In genomic region chr6:142867471-142868055, GRCm38 (mm10) we compare ENCODE assay signal across 8 mouse cellular contexts.
A peak's percentile ranks its signal among the peaks of the same experiment; 100 is the strongest.
DNase-seq lines count a peak whose midpoint lies in the region; ATAC-seq and TF ChIP-seq lines count a peak whose summit lies in the region.

No protein-coding gene starts in this region.

- H3K36me3 ChIP-seq in CH12.LX (replicated peaks in 1 of 2; ENCODE audit: control insufficient read depth in 1 of 2, insufficient read depth in 1 of 2, low read length in 1 of 2) = no peaks in the 10 kb centered on the region
- H3K36me3 ChIP-seq in hindbrain, postnatal 0 days (ENCODE audit: insufficient read depth, low read length) = no peaks in the 10 kb centered on the region
- H3K36me3 ChIP-seq in stomach, embryonic 15.5 days = no peaks in the 10 kb centered on the region

- dilution Hi-C loops in CH12.LX (cut with MboI; ENCODE audit: extremely low pct_ligation_motif_present, extremely low pct_unique_long_range_greater_than_20kb, low sequenced_read_pairs) = no loop called here

- WGBS in hindbrain, postnatal 0 days = 9% methylated on average over 9 of the region's 9 CpGs
- 18% methylated on average over 9 of the region's 9 CpGs for WGBS in stomach, embryonic 15.5 days

- no peaks in the 10 kb centered on the region for H3K79me2 ChIP-seq in CH12.LX (replicated peaks; ENCODE audit: control insufficient read depth, extremely low read depth, insufficient read depth, poor library complexity, severe bottlenecking)

- peak overlapping the region; percentile 3 to 34 (median 24) for H3K4me3 ChIP-seq in CH12.LX (replicated peaks in 1 of 3; ENCODE audit: low read depth in 2 of 3, low read length in 2 of 3, poor library complexity in 1 of 3)
- H3K4me3 ChIP-seq in hindbrain, postnatal 0 days (ENCODE audit: low read length) = no peak overlapping the region
- no peak overlapping the region for H3K4me3 ChIP-seq in stomach, embryonic 15.5 days (replicated peaks)

- no peaks in the 10 kb centered on the region for H3K27me3 ChIP-seq in CH12.LX (replicated peaks)
- H3K27me3 ChIP-seq in hindbrain, postnatal 0 days (ENCODE audit: insufficient read depth, low read length) = no peaks in the 10 kb centered on the region
- H3K27me3 ChIP-seq in stomach, embryonic 15.5 days (replicated peaks) = no peaks in the 10 kb centered on the region

- TF ChIP-seq EP300 in CH12.LX (IDR thresholded peaks at IDR 0.05; ENCODE audit: low read length) = peak; percentile 68

- peak overlapping the region; percentile 44 for H3K4me2 ChIP-seq in CH12.LX (ENCODE audit: insufficient read depth, low read depth, poor library complexity, severe bottlenecking)
- H3K4me2 ChIP-seq in hindbrain, postnatal 0 days (ENCODE audit: low read depth, low read length) = peak overlapping the region; percentile 17
- peak overlapping the region; percentile 28; the same call in 1 of the 2 replicates for H3K4me2 ChIP-seq in stomach, embryonic 15.5 days

- H3K4me1 ChIP-seq in CH12.LX (ENCODE audit: control insufficient read depth in 1 of 2, insufficient read depth in 2 of 2) = peaks cover 22 to 65% of the 10 kb centered on the region in 2 experiments
- no peaks in the 10 kb centered on the region for H3K4me1 ChIP-seq in hindbrain, postnatal 0 days (ENCODE audit: insufficient read depth, low read length)
- peaks cover 6% of the 10 kb centered on the region; the same call in 1 of the 2 replicates for H3K4me1 ChIP-seq in stomach, embryonic 15.5 days

- in situ Hi-C loops in CH12.LX (cut with MboI; ENCODE audit: low pct_ligation_motif_present, low pct_unique_long_range_greater_than_20kb, low sequenced_read_pairs) = loop anchor here (25.0 kb wide), 1 partner anchor 95 kb away; the partner anchor contains the start of gene St8sia1

- no peaks in the 10 kb centered on the region for H3K9me3 ChIP-seq in CH12.LX (replicated peaks; ENCODE audit: low read length)
- no peaks in the 10 kb centered on the region for H3K9me3 ChIP-seq in hindbrain, postnatal 0 days (ENCODE audit: low read length)
- H3K9me3 ChIP-seq in stomach, embryonic 15.5 days = no peaks in the 10 kb centered on the region

- H3K9ac ChIP-seq in CH12.LX (ENCODE audit: insufficient read depth, low read depth) = peak overlapping the region; percentile 7; the same call in 1 of the 2 replicates
- H3K9ac ChIP-seq in hindbrain, postnatal 0 days (replicated peaks; ENCODE audit: low read length) = 0 out of 2 replicates have a peak overlapping the region, but pooled peaks have one; percentile 3
- no peak overlapping the region for H3K9ac ChIP-seq in stomach, embryonic 15.5 days

- peak; percentile 24 to 57 for DNase-seq in frontal cortex, postnatal 36 days (ENCODE audit: low spot score in 2 of 2)
- no peak for DNase-seq in frontal cortex, postnatal 25 days (ENCODE audit: low spot score in 2 of 2)
- peak; percentile 72 for DNase-seq in CH12.LX (ENCODE audit: extremely low read depth)
- DNase-seq in embryo, embryonic 10 days (ENCODE audit: low spot score) = peak; percentile 62
- peak; percentile 81 for DNase-seq in hindbrain, postnatal 0 days (ENCODE audit: low spot score)
- no peak for DNase-seq in ovary, postnatal 14 days (ENCODE audit: low spot score)

- H3K27ac ChIP-seq in CH12.LX (ENCODE audit: insufficient read depth, low read depth) = peak overlapping the region; percentile 58
- H3K27ac ChIP-seq in hindbrain, postnatal 0 days = peak overlapping the region; percentile 78
- 0 out of 2 replicates have a peak overlapping the region, but pooled peaks have one; percentile 37 for H3K27ac ChIP-seq in stomach, embryonic 15.5 days

- peak; percentile 93 for ATAC-seq in hindbrain, postnatal 0 days
- peak; percentile 24 for ATAC-seq in megakaryocyte-erythroid progenitor cell, adult 5-6 weeks (replicated peaks; ENCODE audit: low FRiP score, low TSS enrichment, poor library complexity, severe bottlenecking)
- ATAC-seq in stomach, embryonic 15.5 days (ENCODE audit: insufficient read depth, low FRiP score, low read depth) = peak; percentile 53

- no peak; the same call in 1 of the 2 replicates for TF ChIP-seq RAD21 in CH12.LX (IDR thresholded peaks at IDR 0.05; ENCODE audit: low read depth, low read length)

- no peak for TF ChIP-seq CTCF in CH12.LX (conservative IDR thresholded peaks at IDR 0.05 in 1 of 2, IDR thresholded peaks at IDR 0.05 in 1 of 2; ENCODE audit: low read depth in 2 of 2, low read length in 2 of 2)
- no peak for TF ChIP-seq CTCF in hindbrain, postnatal 0 days (IDR thresholded peaks at IDR 0.05; ENCODE audit: low read depth)

- no peak for TF ChIP-seq POLR2A in CH12.LX (IDR thresholded peaks at IDR 0.05; ENCODE audit: low read depth, low read length)

TF ChIP-seq in CH12.LX, 34 proteins besides CTCF, POLR2A, EP300 and RAD21:
- no peak for TF ChIP-seq POLR2AphosphoS2 (IDR thresholded peaks at IDR 0.05; ENCODE audit: low read depth, low read length)
- peak; percentile 32; the same call in 1 of the 2 replicates for TF ChIP-seq BHLHE40 (IDR thresholded peaks at IDR 0.05; ENCODE audit: low read depth, low read length)
- TF ChIP-seq JUN (IDR thresholded peaks at IDR 0.05; ENCODE audit: insufficient read depth, low read depth, low read length) = peak; percentile 37; the same call in 1 of the 2 replicates
- TF ChIP-seq TCF12 (IDR thresholded peaks at IDR 0.05; ENCODE audit: low read depth, low read length) = 0 out of 2 replicates have a peak, but pooled peaks have one; percentile 1
- peak; percentile 50; the same call in 1 of the 2 replicates for TF ChIP-seq MAZ (IDR thresholded peaks at IDR 0.05; ENCODE audit: low read depth, low read length)
- TF ChIP-seq ETS1 (conservative IDR thresholded peaks at IDR 0.05; ENCODE audit: low read depth, low read length) = peak; percentile 48
- 0 out of 2 replicates have a peak, but pooled peaks have one; percentile 51 for TF ChIP-seq MYC (IDR thresholded peaks at IDR 0.05; ENCODE audit: low read depth, low read length)
- no peak for TF ChIP-seq HCFC1 (IDR thresholded peaks at IDR 0.05; ENCODE audit: low read depth, low read length)
- no peak for TF ChIP-seq TBP (conservative IDR thresholded peaks at IDR 0.05; ENCODE audit: low read depth, low read length)
- TF ChIP-seq CHD1 (IDR thresholded peaks at IDR 0.05; ENCODE audit: low read depth, low read length) = 0 out of 2 replicates have a peak, but pooled peaks have one; percentile 11
- 0 out of 2 replicates have a peak, but pooled peaks have one; percentile 33 for TF ChIP-seq MAX (IDR thresholded peaks at IDR 0.05; ENCODE audit: low read length)
- TF ChIP-seq CHD2 (IDR thresholded peaks at IDR 0.05; ENCODE audit: low read length) = no peak
- TF ChIP-seq IRF4 (IDR thresholded peaks at IDR 0.05; ENCODE audit: low read depth, low read length) = peak; percentile 76
- 0 out of 2 replicates have a peak, but pooled peaks have one; percentile 20 for TF ChIP-seq SIN3A (IDR thresholded peaks at IDR 0.05; ENCODE audit: low read length)
- peak; percentile 60; the same call in 1 of the 2 replicates for TF ChIP-seq JUND (conservative IDR thresholded peaks at IDR 0.05; ENCODE audit: low read depth, low read length)

Comparison
In these comparisons a context has a peak if more than half of its experiments do, and no peak if none do; other contexts are left out.
1. DNase-seq: peak in frontal cortex, postnatal 36 days (2 of 2), CH12.LX (single experiment), embryo, embryonic 10 days (single experiment) and hindbrain, postnatal 0 days (single experiment); none in frontal cortex, postnatal 25 days (0 of 2) and ovary, postnatal 14 days (single experiment).
2. H3K4me3 ChIP-seq: peak in CH12.LX (3 of 3); none in hindbrain, postnatal 0 days (single experiment) and stomach, embryonic 15.5 days (single experiment).
3. ATAC-seq: peak in every context shown above with its lines; median percentile 93 in hindbrain, postnatal 0 days; 53 in stomach, embryonic 15.5 days; 24 in megakaryocyte-erythroid progenitor cell, adult 5-6 weeks.
4. Peak in every context shown above with its lines, with median percentiles within 50 percentile points of each other: H3K27ac ChIP-seq and H3K4me2 ChIP-seq.